Mouse (Mus musculus): ENCODE results near the gene Calu.

The Calu gene

DNA sequence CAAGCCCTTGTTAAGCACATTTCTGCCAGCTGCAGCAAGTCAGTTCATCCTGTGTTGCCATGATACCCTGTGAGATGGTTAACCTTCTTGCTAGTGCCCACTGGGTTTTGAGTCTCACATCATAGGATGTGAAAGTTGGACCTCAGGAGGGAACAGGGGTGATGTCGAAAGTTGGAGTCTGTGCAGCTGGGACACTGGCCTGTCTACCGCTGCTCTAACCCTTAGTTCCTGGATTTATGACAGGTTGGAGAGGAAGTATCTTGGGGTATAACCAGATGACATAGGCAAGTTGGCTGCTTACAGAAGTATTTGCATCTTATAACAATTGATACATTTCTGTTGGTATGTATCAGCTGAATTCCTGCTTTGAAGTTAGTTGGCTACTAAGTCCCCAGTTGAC is 72.7 kb downstream of the Calu start:
- no peak for DNase-seq (ENCODE audit: low spot score in 2 of 2)

DNA sequence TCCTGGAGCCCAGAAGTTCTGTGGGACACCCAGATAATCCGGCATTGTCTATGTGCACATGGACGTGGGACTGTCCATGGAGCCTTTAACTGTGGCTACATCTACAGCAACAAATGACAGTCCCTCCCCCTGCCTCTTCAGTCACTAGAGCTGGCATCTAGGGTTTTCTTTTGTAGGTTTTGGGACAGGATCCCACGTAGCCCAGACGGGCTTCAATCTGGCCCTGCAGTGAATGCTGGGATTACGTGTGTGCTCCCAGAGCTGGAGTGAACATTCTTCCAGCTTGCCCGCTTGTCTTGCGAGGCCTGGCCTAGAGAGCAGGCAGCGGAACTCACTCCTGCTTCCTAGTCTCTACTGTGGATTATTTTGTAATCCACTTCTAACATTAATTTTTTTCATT is 77.2 kb downstream of the Calu start:
- no peak for DNase-seq (ENCODE audit: low spot score in 2 of 2)

DNA sequence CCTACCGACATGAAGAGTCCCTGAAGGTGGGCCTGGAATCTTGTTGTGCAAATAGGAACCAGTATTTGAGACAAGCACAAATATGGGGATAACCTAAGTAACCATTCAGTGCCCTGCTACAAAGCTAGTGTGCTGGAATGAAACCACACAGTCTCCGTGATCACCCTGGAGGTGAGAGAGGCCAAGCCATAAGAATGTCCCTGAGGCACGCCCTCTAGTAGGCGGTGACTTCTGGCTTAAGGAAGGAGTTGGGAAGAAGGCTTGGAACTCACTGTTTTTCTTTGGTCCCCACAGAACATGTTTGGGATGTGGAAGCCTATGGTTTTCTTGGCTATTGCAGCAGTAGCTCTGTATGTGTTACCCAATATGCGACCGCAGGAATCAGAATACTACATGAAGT is 78.5 kb downstream of the Calu start:
- DNase-seq (ENCODE audit: low spot score in 2 of 2) = no peak
